Mouse (Mus musculus) lung, postnatal 14 days (tissue): ENCODE data around the gene Gtf3c5.

ENCODE experiments used
- DNase-seq: peaks from one replicate; pipeline ENCODE4 v3.0.0; 2021

Gtf3c5 gene

GRCm38 (mm10) chr2:28583651-28584050 lies at the start of gene Gtf3c5:
Gtf3c5 (minus strand) TSS chr2:28583751.
- DNase-seq: no peak

- DNase-seq: no peak
Observed at GRCm38 (mm10) chr2:28633136-28633535, 49.6 kb upstream of the Gtf3c5 start.

- no peak for DNase-seq
Observed at GRCm38 (mm10) chr2:28632626-28633025, 49.1 kb upstream of the Gtf3c5 start.

- no peak for DNase-seq
Observed at GRCm38 (mm10) chr2:28629911-28630381, 46.4 kb upstream of the Gtf3c5 start.

GRCm38 (mm10) chr2:28628053-28628452 lies 44.5 kb upstream of the Gtf3c5 start:
- no peak for DNase-seq

GRCm38 (mm10) chr2:28626038-28626437 lies 42.5 kb upstream of the Gtf3c5 start:
- DNase-seq: no peak

- DNase-seq: no peak
Observed at GRCm38 (mm10) chr2:28624870-28625269, 41.3 kb upstream of the Gtf3c5 start.

- DNase-seq: peak; percentile 53
Observed at GRCm38 (mm10) chr2:28622521-28623124, 39.1 kb upstream of the Gtf3c5 start.

- peak; percentile 9 for DNase-seq
Observed at GRCm38 (mm10) chr2:28621664-28622171, 38.2 kb upstream of the Gtf3c5 start, which contains the start of gene Gfi1b. Gfi1b (minus strand) TSS chr2:28621982.

- DNase-seq: no peak
Observed at GRCm38 (mm10) chr2:28621111-28621510, 37.6 kb upstream of the Gtf3c5 start.

DNA sequence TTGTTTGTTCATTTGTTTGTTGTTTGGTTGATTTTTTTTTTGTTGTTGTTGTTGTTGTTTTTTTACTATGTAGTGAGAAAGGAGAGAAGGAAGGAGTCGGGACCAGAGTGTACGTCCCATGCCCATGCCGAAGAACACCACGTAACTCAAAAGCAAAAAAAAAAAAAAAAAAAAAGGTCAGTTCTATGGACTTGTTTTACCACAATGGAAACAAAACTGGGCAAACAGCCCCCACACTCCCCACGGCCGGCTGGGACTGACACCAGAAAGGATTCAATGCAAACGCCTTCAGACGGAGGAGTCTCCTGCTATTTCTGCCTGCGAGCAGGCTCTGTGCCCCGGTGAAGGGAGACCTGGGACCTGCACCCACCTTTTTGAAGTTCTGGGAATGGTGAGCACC lies 37.0 kb upstream of the Gtf3c5 start:
- DNase-seq: no peak

GRCm38 (mm10) chr2:28619369-28619768 lies 35.8 kb upstream of the Gtf3c5 start:
- no peak for DNase-seq

- no peak for DNase-seq
Observed at GRCm38 (mm10) chr2:28618777-28619336, 35.3 kb upstream of the Gtf3c5 start.

DNA sequence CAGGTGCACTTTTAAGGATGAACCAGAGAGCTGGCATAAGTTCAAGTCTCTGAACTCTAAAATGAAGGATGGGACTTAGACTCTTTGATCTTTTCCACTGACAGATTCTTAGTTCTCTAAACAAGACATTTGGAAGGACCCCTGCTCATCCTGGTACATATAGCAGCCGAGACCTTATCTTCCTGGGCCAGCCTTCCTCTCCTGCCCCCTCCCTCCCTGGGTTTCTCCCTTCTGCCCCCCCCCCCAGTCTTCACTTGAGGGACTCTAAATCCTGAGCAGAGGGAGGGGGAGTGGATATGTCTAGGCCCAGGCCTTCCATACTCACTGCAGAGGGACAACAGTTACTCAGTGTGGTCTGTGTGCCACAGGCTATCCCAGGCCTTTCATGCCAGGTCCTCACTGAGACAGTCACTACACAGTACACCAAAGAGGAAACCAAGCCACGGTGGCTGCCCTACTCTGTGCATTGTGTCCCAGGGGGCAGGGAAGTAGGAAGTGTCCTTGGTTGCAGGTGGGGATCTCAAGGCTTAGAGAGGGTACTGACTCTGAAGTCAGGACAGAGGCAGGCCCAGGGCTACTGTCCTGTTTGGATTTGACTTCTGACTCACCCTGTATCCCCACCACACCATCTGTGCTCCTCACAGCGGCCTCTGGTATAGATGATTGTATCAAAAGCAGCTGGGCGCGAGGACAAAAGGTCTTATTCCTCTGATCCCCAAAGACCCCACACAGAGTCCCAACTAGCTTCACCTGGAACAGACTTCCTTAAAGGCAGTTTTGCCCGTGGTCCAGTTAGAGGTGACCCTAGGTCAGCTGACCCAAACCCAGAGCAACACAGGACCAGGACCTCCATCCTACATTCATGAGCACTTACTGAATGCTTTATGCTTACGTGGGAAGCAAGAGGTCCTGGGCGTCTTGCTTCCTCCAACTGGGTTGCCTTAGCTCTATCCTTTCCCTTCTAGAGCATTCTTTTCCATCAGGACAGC lies 34.2 kb upstream of the Gtf3c5 start:
- DNase-seq: no peak

DNA sequence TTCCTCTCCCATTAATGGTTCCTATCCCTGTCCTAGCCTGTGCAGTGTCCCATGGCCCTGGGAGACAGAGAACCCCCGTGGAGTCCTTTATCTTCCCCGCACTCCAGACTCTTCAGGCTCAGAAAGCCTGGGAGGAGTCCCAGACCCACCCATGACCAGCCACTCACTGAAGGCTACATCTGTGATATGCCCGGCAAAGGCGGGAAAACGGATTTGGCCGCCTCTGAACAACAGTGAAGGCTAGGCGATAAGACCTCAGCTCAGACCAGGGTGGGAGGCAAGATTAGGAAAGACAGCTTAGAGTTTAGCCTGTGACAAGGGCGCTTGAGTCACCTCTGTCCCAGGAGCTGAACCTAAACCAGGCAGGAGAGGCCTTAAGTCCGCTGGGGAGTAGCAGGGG lies 33.3 kb upstream of the Gtf3c5 start:
- DNase-seq: no peak

- no peak for DNase-seq
Observed at GRCm38 (mm10) chr2:28616358-28616757, 32.8 kb upstream of the Gtf3c5 start.

GRCm38 (mm10) chr2:28613599-28613998 lies 30.0 kb upstream of the Gtf3c5 start:
- no peak for DNase-seq

DNA sequence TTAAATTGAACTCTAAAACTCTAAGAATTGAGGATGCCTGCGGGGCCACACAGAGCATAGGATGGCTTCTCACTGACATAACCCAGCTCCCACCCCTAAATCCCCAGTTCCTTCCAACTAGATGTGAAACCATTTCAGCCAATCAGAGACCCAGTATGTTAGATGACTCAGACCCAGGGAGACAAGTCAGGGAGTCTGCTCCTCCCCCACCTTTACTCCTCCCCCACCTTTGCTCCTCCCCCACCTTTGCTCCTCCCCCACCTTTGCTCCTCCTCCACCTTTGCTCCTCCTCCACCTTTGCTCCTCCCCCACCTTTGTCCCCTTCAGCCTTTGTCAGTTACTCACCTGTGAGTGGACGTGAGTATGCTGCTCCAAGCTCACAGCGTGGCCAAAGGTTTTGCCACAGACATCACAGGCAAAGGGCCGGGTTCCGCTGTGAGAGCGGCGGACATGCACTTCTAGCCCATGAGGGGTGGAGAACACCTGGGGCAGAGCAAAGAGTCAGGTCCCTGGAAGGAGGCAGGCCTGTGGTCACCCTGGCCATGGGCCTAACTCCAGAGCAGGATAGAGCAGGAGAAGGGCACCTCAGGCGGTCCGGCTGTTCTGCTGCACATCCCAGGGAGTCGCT lies 29.0 kb upstream of the Gtf3c5 start:
- no peak for DNase-seq

GRCm38 (mm10) chr2:28611407-28611787 lies 27.8 kb upstream of the Gtf3c5 start:
- no peak for DNase-seq

- DNase-seq: no peak
Observed at GRCm38 (mm10) chr2:28610716-28611406, 27.3 kb upstream of the Gtf3c5 start.

DNA sequence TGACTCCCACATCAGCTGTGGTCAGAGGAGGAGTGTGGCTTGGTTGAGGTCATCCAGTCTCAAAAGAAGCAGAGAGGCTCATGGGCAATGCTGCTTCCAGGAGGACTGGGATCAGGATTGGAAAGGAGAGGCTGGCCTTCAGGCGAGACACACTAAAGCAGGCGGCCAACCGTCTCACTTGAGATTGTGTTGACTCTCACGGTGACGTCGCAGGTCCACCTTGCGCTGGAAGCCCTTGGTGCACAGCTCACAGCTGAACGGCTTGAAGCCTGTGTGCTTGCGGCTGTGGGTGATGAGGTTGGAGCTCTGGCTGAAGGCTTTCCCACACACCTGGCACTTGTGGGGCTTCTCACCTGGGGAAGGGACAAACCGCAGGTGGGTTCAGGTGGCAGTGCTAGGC lies 26.3 kb upstream of the Gtf3c5 start:
- no peak for DNase-seq
